8 mouse cellular contexts compared by ENCODE assay signal in genomic region chr1:164247442-164247841, GRCm38 (mm10). TPM values are rescaled to one million over a fixed set of nuclear protein-coding genes. Genes with fewer than 3 reads are reported as not detected.
DNase-seq lines count a peak whose midpoint lies in the region; ATAC-seq and TF ChIP-seq lines count a peak whose summit lies in the region.

No protein-coding gene starts in this region.

- no peak for TF ChIP-seq POLR2A in heart, adult 2 months (IDR thresholded peaks at IDR 0.05; ENCODE audit: insufficient read depth, low read depth, low read length)

- H3K9me3 ChIP-seq in ES-E14 (ENCODE audit: control insufficient read depth, insufficient read depth, low read depth, low read length), result no peaks in the 10 kb centered on the region
- no peaks in the 10 kb centered on the region for H3K9me3 ChIP-seq in heart, embryonic 16.5 days (replicated peaks; ENCODE audit: control insufficient read depth, low read length)
- H3K9me3 ChIP-seq in liver, embryonic 16.5 days (replicated peaks; ENCODE audit: control insufficient read depth, low read length), result no peaks in the 10 kb centered on the region

- TF ChIP-seq EP300 in heart, adult 2 months (IDR thresholded peaks at IDR 0.05; ENCODE audit: insufficient read depth, low read depth, low read length), result no peak

- peak overlapping the region; percentile 22 for H3K9ac ChIP-seq in heart, adult 2 months (ENCODE audit: low read depth, low read length)
- peak overlapping the region; percentile 92 for H3K9ac ChIP-seq in ES-E14 (ENCODE audit: insufficient read depth, low read depth, low read length, poor library complexity, severe bottlenecking)
- peak overlapping the region; percentile 75 for H3K9ac ChIP-seq in heart, embryonic 16.5 days (ENCODE audit: low read length)
- H3K9ac ChIP-seq in liver, embryonic 16.5 days (ENCODE audit: low read depth, low read length), result peak overlapping the region; percentile 71

- ATAC-seq in heart, embryonic 16.5 days (replicated peaks; ENCODE audit: extremely low read depth, insufficient read depth, low FRiP score), result no peak
- ATAC-seq in liver, embryonic 16.5 days (ENCODE audit: low read depth), result no peak
- ATAC-seq in activated CD4-positive, CD25-positive, alpha-beta regulatory T cell, adult 4 months, result no peak

- in situ Hi-C loops in ES-E14 (cut with MboI; ENCODE audit: low sequenced_read_pairs in 2 of 2, unreplicated experiment in 2 of 2), result no loop called here

- peaks cover 6% of the 10 kb centered on the region for H3K4me1 ChIP-seq in heart, adult 2 months (ENCODE audit: control insufficient read depth, insufficient read depth, low read length)
- H3K4me1 ChIP-seq in ES-E14 (ENCODE audit: control insufficient read depth in 2 of 2, insufficient read depth in 2 of 2, low read length in 2 of 2, poor library complexity in 1 of 2), result peaks cover 0 to 4% of the 10 kb centered on the region in 2 experiments; a peak in 2 of 4 replicates
- H3K4me1 ChIP-seq in heart, embryonic 16.5 days (ENCODE audit: control insufficient read depth, insufficient read depth, low read length), result peaks cover 20% of the 10 kb centered on the region
- H3K4me1 ChIP-seq in liver, embryonic 16.5 days (ENCODE audit: control insufficient read depth, low read depth, low read length), result peaks cover 27% of the 10 kb centered on the region

- intact Hi-C loops in heart, adult 2 months (cut with DNase I), result no loop called here
- intact Hi-C loops in heart, postnatal 25 days (cut with DNase I), result no loop called here

- TF ChIP-seq CTCF in heart, adult 2 months (IDR thresholded peaks at IDR 0.05), result no peak

- no peaks in the 10 kb centered on the region for H3K79me2 ChIP-seq in heart, adult 2 months (replicated peaks; ENCODE audit: control insufficient read depth, insufficient read depth, low read length)

- DNase-seq in heart, adult 2 months, result no peak
- DNase-seq in heart, postnatal 25 days (ENCODE audit: low spot score), result no peak
- DNase-seq in ES-E14 (ENCODE audit: low read depth, low spot score), result no peak
- DNase-seq in left cerebral cortex, adult 9 months (ENCODE audit: low spot score in 2 of 2), result no peak
- DNase-seq in lung, postnatal 10 days, result no peak

- no peaks in the 10 kb centered on the region for H3K27me3 ChIP-seq in heart, adult 2 months (ENCODE audit: control insufficient read depth, insufficient read depth, low read length)
- no peaks in the 10 kb centered on the region for H3K27me3 ChIP-seq in heart, embryonic 16.5 days (ENCODE audit: control insufficient read depth, insufficient read depth, low read length)
- no peaks in the 10 kb centered on the region for H3K27me3 ChIP-seq in liver, embryonic 16.5 days (ENCODE audit: control insufficient read depth, insufficient read depth, low read depth, low read length)

- no peak overlapping the region for H3K4me3 ChIP-seq in heart, adult 2 months
- peak overlapping the region in 1 of 2 experiments; percentile 89; a peak in 3 of 4 replicates for H3K4me3 ChIP-seq in ES-E14 (ENCODE audit: insufficient read depth in 1 of 2, low read depth in 1 of 2, low read length in 2 of 2, poor library complexity in 1 of 2, severe bottlenecking in 1 of 2)
- H3K4me3 ChIP-seq in heart, embryonic 16.5 days (ENCODE audit: low read length), result peak overlapping the region; percentile 92
- H3K4me3 ChIP-seq in liver, embryonic 16.5 days (ENCODE audit: low read depth, low read length), result peak overlapping the region; percentile 84; the same call in 1 of the 2 replicates

- H3K36me3 ChIP-seq in heart, adult 2 months (ENCODE audit: control insufficient read depth, insufficient read depth, low read length), result no peaks in the 10 kb centered on the region
- no peaks in the 10 kb centered on the region for H3K36me3 ChIP-seq in ES-E14 (ENCODE audit: control insufficient read depth, insufficient read depth, low read length, poor library complexity, severe bottlenecking)
- H3K36me3 ChIP-seq in heart, embryonic 16.5 days (ENCODE audit: control insufficient read depth, insufficient read depth), result no peaks in the 10 kb centered on the region
- H3K36me3 ChIP-seq in liver, embryonic 16.5 days (ENCODE audit: control insufficient read depth, insufficient read depth), result no peaks in the 10 kb centered on the region

- peak overlapping the region; percentile 67 for H3K4me2 ChIP-seq in heart, embryonic 16.5 days (ENCODE audit: low read depth, low read length)
- H3K4me2 ChIP-seq in liver, embryonic 16.5 days (ENCODE audit: low read depth, low read length), result peak overlapping the region; percentile 67

- peak overlapping the region; percentile 91 for H3K27ac ChIP-seq in heart, adult 2 months
- no peak overlapping the region for H3K27ac ChIP-seq in ES-E14 (ENCODE audit: insufficient read depth, low read depth, low read length, poor library complexity, severe bottlenecking)
- H3K27ac ChIP-seq in heart, embryonic 16.5 days (ENCODE audit: low read length), result peak overlapping the region; percentile 97
- peak overlapping the region; percentile 88; the same call in 1 of the 2 replicates for H3K27ac ChIP-seq in liver, embryonic 16.5 days (ENCODE audit: low read length)

- 50% methylated on average over 8 of the region's 8 CpGs for WGBS in heart, adult 2 months
- 39% methylated on average over 8 of the region's 8 CpGs for WGBS in heart, embryonic 16.5 days
- WGBS in liver, embryonic 16.5 days (ENCODE audit: insufficient replicate concordance), result 44% methylated on average over 8 of the region's 8 CpGs

TF ChIP-seq in ES-E14, 5 proteins besides CTCF, POLR2A, EP300 and RAD21:
- no peak for TF ChIP-seq MAFK (IDR thresholded peaks at IDR 0.05; ENCODE audit: insufficient read depth, low read depth, low read length)
- TF ChIP-seq ZC3H11A (IDR thresholded peaks at IDR 0.05; ENCODE audit: borderline replicate concordance, low read depth, low read length), result no peak
- TF ChIP-seq HCFC1 (IDR thresholded peaks at IDR 0.05; ENCODE audit: borderline replicate concordance, insufficient read depth, low read length), result no peak
- TF ChIP-seq ZNF384 (IDR thresholded peaks at IDR 0.05; ENCODE audit: low read depth, low read length), result no peak
- TF ChIP-seq CHD2 (IDR thresholded peaks at IDR 0.05; ENCODE audit: low read depth, low read length), result no peak
TF ChIP-seq in ES-E14: peak in this region for 0.

RNA-seq across cellular contexts. Expression of gene Slc19a2, which starts 1.4 kb away (rescaled TPM):
- total RNA-seq in heart, adult 2 months (2021), result 1 to 10 TPM; 5.0 to 7.8 TPM
- 7.6 and 14.6 TPM in 2 replicates for polyA plus RNA-seq in heart, adult 2 months (2012; rRNA removed)
- 1 to 10 TPM; 7.0 to 7.2 TPM for total RNA-seq in heart, postnatal 25 days (2021)
- total RNA-seq in ES-E14 (2012; rRNA removed), result 93.3 and 151 TPM in 2 replicates
- polyA plus RNA-seq in heart, embryonic 16.5 days (2015; fragmentation: Nextera tagmentation; extraction: Ambion mirVana), result 7.5 and 8.3 TPM in 2 replicates
- 28.4 and 32.5 TPM in 2 replicates for polyA plus RNA-seq in liver, embryonic 16.5 days (2015; fragmentation: Nextera tagmentation; extraction: Ambion mirVana)
- 1 to 10 TPM; 2.1 to 2.7 TPM for polyA plus RNA-seq in activated CD4-positive, CD25-positive, alpha-beta regulatory T cell, adult 4 months (2017; shearing (Covaris generic))

RNA-seq across cellular contexts. Expression of gene Ccdc181, which starts 27.9 kb away (rescaled TPM):
- total RNA-seq in heart, adult 2 months (2021), result 1 to 10 TPM; 8.6 to 9.2 TPM
- polyA plus RNA-seq in heart, adult 2 months (2012; rRNA removed), result 2.7 TPM in 2 replicates
- total RNA-seq in heart, postnatal 25 days (2021), result 1 to 10 TPM; 6.3 to 7.2 TPM
- total RNA-seq in ES-E14 (2012; rRNA removed), result 3.1 and 4.1 TPM in 2 replicates
- polyA plus RNA-seq in heart, embryonic 16.5 days (2015; fragmentation: Nextera tagmentation; extraction: Ambion mirVana), result 10.8 and 10.9 TPM in 2 replicates
- 2.1 and 2.6 TPM in 2 replicates for polyA plus RNA-seq in liver, embryonic 16.5 days (2015; fragmentation: Nextera tagmentation; extraction: Ambion mirVana)
- polyA plus RNA-seq in activated CD4-positive, CD25-positive, alpha-beta regulatory T cell, adult 4 months (2017; shearing (Covaris generic)), result 10 to 100 TPM in 1 of 2 experiments, 1 to 10 TPM in 1; 9.9 to 10.8 TPM

RNA-seq across cellular contexts. Expression of gene Nme7, which starts 56.5 kb away (rescaled TPM):
- total RNA-seq in heart, adult 2 months (2021), result 1 to 10 TPM; 3.6 to 3.7 TPM
- polyA plus RNA-seq in heart, adult 2 months (2012; rRNA removed), result 2.1 and 3.0 TPM in 2 replicates
- 1 to 10 TPM; 4.0 TPM for total RNA-seq in heart, postnatal 25 days (2021)
- total RNA-seq in ES-E14 (2012; rRNA removed), result 28.3 and 32.8 TPM in 2 replicates
- polyA plus RNA-seq in heart, embryonic 16.5 days (2015; fragmentation: Nextera tagmentation; extraction: Ambion mirVana), result 21.5 and 21.9 TPM in 2 replicates
- 8.5 and 9.4 TPM in 2 replicates for polyA plus RNA-seq in liver, embryonic 16.5 days (2015; fragmentation: Nextera tagmentation; extraction: Ambion mirVana)
- 10 to 100 TPM; 12.4 to 19.6 TPM for polyA plus RNA-seq in activated CD4-positive, CD25-positive, alpha-beta regulatory T cell, adult 4 months (2017; shearing (Covaris generic))

RNA-seq across cellular contexts. Expression of gene Blzf1, which starts 59.8 kb away (rescaled TPM):
- total RNA-seq in heart, adult 2 months (2021), result 10 to 100 TPM; 23.1 to 23.6 TPM
- polyA plus RNA-seq in heart, adult 2 months (2012; rRNA removed), result 4.7 and 10.2 TPM in 2 replicates
- total RNA-seq in heart, postnatal 25 days (2021), result 10 to 100 TPM; 23.6 to 24.6 TPM
- 16.5 and 21.2 TPM in 2 replicates for total RNA-seq in ES-E14 (2012; rRNA removed)
- polyA plus RNA-seq in heart, embryonic 16.5 days (2015; fragmentation: Nextera tagmentation; extraction: Ambion mirVana), result 27.8 and 30.2 TPM in 2 replicates
- 8.8 and 9.1 TPM in 2 replicates for polyA plus RNA-seq in liver, embryonic 16.5 days (2015; fragmentation: Nextera tagmentation; extraction: Ambion mirVana)
- polyA plus RNA-seq in activated CD4-positive, CD25-positive, alpha-beta regulatory T cell, adult 4 months (2017; shearing (Covaris generic)), result 10 to 100 TPM; 17.9 to 21.2 TPM

Comparison
In these comparisons a context has a peak if more than half of its experiments do, and no peak if none do; other contexts are left out.
1. H3K9ac ChIP-seq: peak in every context shown above with its lines; median percentile 92 in ES-E14; 75 in heart, embryonic 16.5 days; 71 in liver, embryonic 16.5 days; 22 in heart, adult 2 months.